Mouse (Mus musculus) kidney, postnatal 25 days (tissue): ENCODE measurements around the gene Liph.
A peak's percentile ranks its signal among the peaks of the same experiment; 100 is the strongest.
"Not testable (repeated sequence)": the region's sequence is repeated elsewhere in the genome, so short reads cannot be mapped to it uniquely, and the experiment has no call there.

Experiments
- DNase-seq, 2 experiments: peaks; one replicate each; pipeline ENCODE4 v3.0.0; 2021; ENCODE audit warnings: mixed read lengths in 2 of 2

Liph gene

GRCm38 (mm10) chr16:21995304-21995703 lies at the start of gene Liph:
Gene Liph, minus strand, starts transcription at chr16:21995663.
- peak; percentile 17 to 50 for DNase-seq

- no peak for DNase-seq
Observed at GRCm38 (mm10) chr16:22043830-22044229, 48.4 kb upstream of the Liph start.

DNA sequence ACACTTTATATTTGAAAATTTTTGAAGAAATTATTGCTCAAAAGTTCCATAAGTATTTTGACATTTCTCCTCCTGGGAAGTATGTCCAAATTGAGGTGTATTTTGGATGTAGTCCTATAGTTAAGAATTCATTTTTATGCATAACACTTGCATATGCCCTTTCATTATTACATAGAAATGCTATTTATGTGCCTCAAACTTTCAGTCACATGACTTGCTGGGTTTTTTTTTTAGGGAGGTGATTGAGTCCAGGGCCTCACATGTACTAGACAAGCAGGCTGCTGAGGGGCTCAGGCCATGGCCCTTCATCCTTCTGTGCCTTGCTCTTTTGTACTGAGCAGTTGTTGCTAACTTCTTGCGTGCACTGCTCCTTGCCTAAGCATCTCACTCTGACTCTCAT lies 44.5 kb upstream of the Liph start:
- DNase-seq = no peak

DNA sequence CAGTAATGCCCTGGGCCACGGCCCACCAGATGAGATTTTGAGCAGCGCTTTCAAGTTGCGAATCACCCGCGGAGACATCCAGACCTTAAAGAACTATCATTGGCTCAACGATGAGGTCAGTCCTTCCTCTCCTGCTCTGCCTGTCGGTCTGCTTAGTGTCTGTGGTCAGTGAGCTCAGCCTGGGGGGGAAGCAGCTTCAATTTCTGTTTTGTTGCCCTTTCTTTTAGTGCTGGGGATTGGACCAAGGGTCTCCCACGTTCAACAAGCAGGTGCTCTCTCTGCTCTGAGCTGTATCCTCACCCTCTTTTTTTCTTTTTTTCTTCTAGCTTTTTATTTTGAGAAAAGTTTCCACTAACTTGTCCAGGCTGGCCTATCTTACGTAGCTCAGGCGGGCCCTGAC lies 43.1 kb upstream of the Liph start:
- DNase-seq = no peak

DNA sequence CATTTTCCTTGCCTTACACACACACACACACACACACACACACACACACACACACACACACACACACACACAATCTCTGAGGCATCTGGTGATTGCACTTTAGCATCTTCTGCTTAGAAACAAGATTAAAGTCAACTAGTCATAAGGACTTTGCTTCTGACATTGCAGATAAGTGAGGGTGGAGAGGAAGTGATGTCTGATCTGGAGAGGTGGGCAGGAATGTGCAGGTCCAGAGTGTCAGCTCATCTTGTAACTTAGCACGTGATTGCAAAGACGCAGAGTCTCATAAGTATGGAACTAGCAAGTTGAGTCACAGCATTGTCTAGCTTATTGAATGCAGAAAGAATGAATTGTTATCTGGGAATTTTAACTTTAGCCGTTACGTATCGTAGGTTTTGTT lies 32.0 kb upstream of the Liph start:
- DNase-seq = no peak

- peak in 1 of 2 experiments; percentile 36 for DNase-seq
Observed at GRCm38 (mm10) chr16:22022122-22022521, 26.7 kb upstream of the Liph start.

DNA sequence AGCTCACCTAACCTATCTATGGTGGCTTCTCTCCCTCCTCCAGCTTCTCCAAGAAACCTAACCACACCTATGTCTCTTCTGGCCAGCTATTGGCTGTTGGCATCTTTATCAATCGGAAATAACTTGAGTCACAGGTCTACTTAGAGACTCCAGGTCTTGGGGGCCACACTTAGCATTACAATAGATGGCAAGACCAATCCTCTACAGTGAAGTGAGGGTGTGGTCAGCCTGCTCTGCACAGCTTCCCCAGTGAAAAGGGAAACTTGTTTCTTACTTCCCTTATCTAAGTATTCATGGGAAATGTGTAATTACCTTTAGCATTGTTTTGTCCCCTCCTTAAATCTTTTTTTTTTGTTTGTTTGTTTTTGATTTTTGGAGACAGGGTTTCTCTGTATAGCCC lies 20.1 kb upstream of the Liph start:
- no peak for DNase-seq

- peak in 1 of 2 experiments; percentile 82 for DNase-seq
Observed at GRCm38 (mm10) chr16:22009596-22009995, 14.1 kb upstream of the Liph start.

DNA sequence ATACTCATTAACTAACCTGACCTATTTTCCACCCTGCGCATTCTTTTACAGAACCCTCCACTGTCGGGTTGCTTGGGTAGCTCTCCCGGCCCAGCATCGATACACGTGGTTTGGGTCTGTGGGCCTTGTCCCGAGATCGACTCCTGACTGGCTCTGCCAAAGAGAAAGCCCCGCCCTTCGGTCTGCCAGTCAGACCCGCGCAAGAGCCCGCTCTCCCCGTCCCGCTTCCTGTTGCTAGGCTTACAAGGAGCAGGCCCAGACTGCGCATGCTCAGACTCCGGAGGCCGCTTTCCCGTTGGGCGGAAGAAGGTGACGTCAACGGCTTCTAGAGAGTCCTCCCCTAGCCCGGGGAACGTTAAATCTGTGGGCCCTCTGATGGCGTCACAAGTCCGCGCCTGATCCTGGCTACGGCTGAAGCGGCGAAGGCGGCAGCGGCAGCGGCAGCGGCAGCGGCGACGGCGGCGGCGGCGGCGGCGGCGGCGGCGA lies 13.7 kb upstream of the Liph start, which contains the start of gene Senp2:
Gene Senp2, plus strand, starts transcription at position 386 of the 486 bp plus-strand sequence.
- peak; percentile 100 for DNase-seq

DNA sequence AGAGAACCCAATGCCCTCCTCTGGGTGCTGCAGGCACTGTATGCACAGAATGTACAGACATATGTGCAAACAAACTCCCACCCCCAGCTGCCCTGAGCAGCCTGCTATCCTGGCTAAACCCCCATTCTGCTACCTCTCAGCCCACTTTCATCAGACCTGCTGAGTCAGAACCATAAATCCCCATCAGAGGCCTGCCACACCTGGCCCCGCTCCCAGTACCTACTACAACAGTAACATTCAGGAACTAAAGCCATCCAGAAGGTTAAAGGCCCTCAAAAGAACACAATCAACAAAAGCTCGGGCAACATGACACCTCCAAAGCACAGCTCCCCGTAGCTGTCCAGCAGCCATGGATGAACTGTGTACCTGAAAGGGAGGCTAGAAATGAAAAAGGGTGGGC lies 6.1 kb upstream of the Liph start:
- no peak for DNase-seq

DNA sequence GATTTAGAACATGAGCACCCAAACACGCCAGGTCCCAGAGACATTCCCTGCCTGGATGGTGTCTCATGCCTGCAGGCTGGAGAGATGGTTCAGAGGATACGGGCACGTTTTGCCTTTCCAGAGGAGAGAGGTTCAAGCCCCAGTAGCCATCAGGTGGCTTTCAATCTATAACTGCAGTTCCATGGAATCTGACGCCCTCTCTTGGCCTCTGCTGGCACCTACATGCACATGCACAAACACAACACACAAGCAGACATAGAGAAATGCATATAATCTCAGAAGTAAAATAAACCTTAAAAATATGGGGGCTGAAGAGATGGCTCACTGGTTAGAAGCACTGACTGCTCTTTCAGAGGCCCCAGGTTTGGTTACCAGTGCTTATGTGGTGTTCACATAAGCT lies 5.7 kb upstream of the Liph start:
- no peak for DNase-seq

DNA sequence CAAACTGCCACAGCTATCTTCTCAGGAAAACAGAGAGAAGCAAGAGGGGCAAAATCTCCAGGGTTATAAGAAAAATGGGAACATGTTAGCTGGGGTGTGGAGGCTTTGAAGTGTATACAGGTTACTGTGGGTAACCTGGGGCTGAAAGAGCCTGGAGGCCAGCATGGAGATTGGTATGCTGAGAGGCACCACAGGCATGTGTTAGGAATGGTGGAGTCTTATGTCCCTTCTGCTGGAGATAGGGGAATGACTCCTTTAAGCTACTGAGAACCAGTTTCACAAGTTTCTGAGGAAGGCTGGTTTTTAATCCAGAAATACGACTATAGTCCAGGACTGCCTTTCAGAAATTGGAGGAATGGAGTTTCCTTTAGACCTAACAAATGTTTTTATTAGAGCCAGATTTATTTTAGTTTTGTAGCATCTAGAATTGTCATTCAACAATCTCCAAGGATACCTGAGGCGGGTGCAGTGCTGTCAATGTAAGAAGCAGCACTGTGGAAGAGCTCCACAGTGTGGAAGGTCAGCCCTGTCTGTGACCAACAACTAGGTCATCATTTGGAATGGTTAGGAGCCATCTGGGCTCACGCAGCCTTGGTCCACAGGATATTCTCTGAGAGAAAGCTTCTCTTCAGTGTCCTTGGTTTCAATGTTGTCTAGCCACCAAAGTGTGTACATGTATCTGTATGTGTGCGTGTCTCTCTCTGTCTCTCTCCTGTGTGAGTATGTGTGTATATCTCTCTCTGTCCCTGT lies 4.7 kb upstream of the Liph start:
- no peak for DNase-seq

DNA sequence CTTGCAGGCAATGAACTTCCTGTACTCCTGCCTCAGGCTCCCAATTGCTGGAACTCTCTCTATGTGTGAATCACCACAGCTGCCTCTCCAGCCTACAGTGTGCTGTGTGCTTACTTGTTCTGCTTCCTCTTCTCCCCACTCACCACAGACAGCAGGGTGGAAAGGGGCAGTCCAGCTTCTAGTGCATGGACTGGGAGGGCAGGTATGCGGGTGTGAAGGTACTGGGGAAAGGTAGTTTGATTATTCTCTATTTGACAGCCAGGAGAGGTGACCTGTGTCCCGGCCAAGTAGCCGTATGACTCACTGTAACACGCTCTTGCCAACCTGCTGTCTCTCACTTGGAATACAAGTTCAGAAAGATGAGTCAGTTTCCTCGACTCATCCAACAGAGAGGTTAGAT lies 2.6 kb upstream of the Liph start:
- DNase-seq = no peak

- no peak for DNase-seq
Observed at GRCm38 (mm10) chr16:21996881-21997641, 1.6 kb upstream of the Liph start.

DNA sequence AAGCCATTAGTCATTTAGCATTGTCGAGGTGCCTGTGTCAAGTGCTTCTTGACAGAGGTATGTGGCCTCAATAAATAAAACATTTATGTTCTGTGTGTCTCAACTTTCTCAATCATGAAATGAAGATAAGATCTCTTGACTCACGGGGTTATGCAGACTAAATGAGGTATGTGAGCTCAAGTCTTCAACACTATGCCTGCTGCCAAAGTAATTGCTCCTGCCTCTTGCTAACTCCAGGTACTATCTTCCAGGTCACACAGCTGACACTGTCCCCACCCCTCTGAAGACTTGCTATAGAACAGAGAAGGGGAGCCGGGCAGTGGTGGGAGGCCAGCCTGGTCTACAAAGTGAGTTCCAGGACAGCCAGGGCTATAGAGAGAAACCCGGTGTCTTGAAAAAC lies 939 bp upstream of the Liph start:
- no peak for DNase-seq

DNA sequence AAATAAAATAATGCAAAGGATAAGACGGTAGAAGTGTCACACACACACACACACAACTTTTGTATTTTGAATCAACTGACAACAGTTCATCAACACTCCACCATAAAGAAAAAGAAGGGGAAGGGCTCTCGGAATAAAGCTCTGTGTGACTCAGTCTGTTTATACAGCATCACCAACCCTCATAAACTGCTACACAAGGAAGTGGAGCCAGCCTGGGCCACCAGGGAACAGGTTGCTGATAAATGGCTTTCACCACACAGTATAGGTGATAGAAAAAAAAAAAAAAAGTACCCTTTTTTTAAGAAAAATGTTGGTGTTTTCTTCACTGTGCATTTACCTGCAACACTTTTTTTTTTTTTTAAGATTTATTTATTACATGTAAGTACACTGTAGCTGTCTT lies 3.7 kb downstream of the Liph start:
- no peak for DNase-seq

GRCm38 (mm10) chr16:21990893-21991292 lies 4.6 kb downstream of the Liph start:
- not testable (repeated sequence) for DNase-seq

- no peak for DNase-seq
Observed at GRCm38 (mm10) chr16:21987956-21988355, 7.5 kb downstream of the Liph start.

DNA sequence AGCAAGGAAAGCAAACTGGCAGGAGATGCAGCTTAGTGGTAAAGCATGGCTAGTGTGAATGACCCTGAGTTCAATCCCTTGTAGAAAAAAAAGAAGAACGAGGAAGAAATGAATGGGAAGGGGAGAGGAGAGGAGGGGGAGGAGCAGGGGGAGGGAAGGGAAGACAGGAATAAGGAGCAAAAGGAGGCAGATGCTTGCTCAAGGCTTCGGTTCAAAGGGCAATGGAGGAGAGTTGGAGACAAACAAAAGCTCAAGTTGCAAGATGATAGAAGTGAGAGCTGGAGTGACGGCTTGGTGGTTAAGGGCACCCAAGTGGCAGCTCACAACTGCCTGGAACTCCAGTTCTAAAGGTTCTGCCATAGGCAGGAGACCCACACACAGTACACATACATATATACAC lies 9.3 kb downstream of the Liph start:
- DNase-seq = no peak

DNA sequence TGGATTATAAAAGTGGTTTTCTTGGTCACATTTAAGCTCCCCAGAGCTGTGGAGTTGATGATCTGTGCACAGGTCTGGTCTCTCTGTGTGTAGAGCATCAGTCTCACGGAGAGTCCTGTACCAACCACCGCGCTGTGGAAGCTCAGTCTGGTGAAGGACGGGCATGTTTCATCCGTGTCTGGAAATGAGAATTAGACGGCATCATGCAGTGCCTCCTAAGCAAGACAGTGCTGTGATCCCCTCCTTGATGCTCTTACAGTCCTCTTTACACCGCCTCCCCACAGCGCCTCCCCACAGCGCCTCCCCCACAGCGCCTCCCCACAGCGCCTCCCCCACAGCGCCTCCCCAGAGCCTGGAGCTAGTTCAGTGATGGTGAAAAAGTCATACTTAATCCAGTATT lies 11.4 kb downstream of the Liph start:
- no peak for DNase-seq

DNA sequence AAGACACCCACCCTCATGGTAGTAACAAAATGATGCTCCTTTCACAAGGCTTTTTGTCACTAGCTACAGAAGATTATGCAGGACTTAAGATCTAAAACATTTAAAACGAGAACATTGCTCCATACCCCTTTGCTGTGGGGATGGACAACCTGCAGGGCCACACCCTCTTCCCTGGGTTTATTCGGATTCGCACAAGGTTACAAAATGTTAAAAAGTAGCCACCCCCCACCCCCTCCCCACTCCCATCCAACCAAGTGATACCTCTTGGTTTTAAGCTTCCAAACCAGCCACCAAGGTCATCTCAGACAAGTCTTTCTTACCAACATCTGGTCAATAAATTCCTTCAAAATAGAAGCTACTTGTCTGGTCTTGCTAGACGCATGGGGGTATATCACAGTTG lies 11.9 kb downstream of the Liph start:
- DNase-seq = no peak

DNA sequence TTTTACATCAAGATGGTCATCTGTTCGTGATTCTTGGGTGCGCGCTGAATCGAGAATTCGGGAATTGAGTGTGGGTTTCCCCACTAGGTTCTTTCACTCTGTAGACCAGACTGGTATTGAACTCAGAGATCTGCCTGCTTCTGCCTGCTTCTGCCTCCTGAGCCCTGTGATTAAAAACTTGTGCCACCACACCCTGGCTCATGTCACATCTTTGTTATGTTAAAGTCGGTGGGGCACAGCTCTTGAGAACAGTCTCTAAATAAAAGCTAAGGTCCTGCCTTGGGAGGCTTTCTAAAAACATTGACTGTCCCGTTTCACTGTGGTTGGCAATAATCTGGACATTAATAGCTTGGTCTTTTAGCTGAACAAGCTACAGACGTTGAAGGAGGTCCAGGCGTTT lies 12.3 kb downstream of the Liph start:
- no peak for DNase-seq

GRCm38 (mm10) chr16:21977347-21977746 lies 18.1 kb downstream of the Liph start:
- DNase-seq = no peak

DNA sequence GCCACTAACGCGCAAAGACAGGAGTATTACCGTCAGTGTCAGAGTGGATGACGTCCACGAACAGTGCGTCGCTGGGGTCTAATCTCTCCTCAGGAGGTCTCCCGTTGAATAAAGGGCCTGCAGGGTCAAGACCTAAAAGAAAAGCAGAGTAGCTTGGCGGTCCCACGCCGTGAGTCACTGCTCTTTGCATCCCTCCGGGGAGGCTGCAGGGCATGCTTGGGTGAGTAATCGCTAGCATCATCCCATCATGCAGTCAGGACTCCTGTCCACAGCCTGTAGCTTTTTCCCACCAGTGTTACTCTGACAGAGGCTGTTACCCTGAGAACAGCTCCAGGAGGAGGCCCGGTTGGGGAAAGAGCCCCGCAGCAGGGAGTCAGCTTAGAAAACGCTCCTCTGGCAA lies 19.3 kb downstream of the Liph start:
- no peak for DNase-seq
